Mouse (Mus musculus): ENCODE measurements at regions not wholly inside any gene's neighbourhood (a gene's known extent, or its start where the extent isn't known, plus 50 kb on each side); places are given as distances from the start of the nearest gene placed in this dataset.
A peak's percentile ranks its signal among the peaks of the same experiment; 100 is the strongest.

DNA sequence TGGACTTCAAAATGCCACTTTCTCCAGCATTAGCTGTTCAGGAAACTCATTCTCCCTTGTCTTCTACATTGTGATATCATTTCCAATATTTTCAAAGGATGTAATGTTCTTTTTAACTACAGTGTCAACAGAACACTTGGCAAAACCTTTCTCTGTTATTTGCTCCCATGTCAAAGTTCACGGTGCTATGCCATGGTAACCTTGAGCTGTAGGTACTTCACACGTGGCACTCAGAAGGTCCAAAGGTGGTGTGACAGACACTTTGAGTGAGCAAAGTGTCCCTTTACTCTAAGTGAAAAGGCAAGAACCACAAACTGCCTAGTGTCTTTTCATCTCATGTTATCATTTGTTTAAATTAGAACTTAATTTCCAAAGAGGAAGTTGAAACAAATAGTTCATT lies 53.3 kb upstream of the Tram2 start:
- no peak for DNase-seq (ENCODE audit: low spot score in 2 of 2)

DNA sequence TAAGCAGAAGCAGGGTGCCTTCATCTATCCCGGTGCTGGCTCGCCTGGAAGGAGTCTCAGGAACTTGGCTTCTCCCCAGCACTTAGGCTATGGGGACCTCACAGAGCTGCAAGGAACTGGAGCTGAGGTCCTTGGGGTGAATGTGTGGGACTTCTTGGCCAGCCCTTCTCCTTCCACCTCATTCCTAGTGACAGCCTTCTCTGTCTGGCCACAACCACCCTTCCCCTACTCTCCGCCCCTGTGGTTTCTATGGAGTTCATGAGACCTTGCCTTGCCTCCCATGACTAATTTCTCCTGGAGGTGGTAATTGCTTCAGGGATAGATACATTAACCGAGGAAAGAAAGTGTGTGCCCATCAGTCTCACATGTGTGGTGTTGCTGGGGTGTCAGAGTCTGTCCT lies 67.9 kb upstream of the Tram2 start:
- DNase-seq (ENCODE audit: low spot score in 2 of 2), result no peak

DNA sequence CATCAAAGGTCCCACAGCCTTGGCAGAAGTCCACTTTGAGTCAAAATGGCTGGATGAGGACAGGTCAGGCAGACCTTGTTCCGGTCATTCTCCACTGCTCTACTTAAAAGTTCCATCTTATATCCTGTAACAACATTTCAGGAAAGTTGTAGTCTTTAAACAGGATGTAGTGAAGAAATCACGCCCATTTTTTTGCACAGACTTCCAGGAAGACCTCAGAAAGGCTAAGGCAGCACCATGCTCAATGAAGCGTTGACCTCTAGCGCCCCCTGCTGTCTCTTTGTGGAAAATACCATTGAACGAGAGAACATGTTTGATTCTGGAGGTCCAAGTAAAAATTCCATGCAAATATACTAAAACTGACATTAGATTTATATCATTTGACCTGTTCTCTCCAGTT lies 56.6 kb upstream of the Tmem14a start:
- peak; percentile 32 to 58 for DNase-seq (ENCODE audit: low spot score in 2 of 2)

DNA sequence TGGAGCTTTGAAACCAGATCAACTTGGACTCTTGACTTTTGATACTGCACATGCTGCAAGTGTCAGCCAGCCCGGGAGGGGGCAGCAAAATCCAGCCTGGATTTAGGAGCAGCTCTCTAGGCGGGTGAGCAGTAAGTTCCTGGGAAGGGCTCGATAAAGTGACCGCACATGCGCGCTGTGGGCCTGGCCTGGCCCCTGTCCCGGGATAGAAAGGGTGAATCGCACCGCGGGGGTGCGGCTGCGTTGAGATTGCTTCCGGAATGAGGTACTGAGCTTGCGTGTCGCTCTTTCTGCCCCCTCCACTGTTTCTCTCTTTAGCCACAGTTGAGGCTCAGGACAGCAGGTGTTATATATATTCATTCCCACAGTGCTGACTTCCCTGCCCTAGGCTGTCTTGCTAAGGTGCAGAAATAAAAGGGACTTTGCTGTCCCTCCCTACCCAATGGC lies 52.1 kb upstream of the Tmem14a start:
- peak; percentile 21 to 46 for DNase-seq (ENCODE audit: low spot score in 2 of 2)

- DNase-seq (ENCODE audit: low spot score in 2 of 2), result no peak
Measured at GRCm38 (mm10) chr1:21166762-21167161, 51.6 kb upstream of the Tmem14a start.
